Mouse (Mus musculus) stomach, embryonic 14.5 days (tissue): Measurements from ENCODE around the gene Stk32b. TPM values are rescaled to one million over a fixed set of nuclear protein-coding genes. Genes with fewer than 3 reads are reported as not detected.

Experiments
- polyA plus RNA-seq: library from polyadenylated mRNA; unstranded; fragments of >200 nt; fragmentation: Nextera tagmentation; extraction: Ambion mirVana; gene quantifications from 2 replicates; pipeline ENCODE4 v1.2.1, GENCODE M21; 2014

Gene Stk32b
- polyA plus RNA-seq, 1 experiment from 2014 or later: 1.3 TPM

Other genes starting within 250 kb of the Stk32b start
- not detected in 2 replicates for gene Cytl1, start 18.3 kb upstream of the Stk32b start, polyA plus RNA-seq
- 2.1 and 3.6 TPM in 2 replicates for gene Msx1, start 107.4 kb upstream of the Stk32b start, polyA plus RNA-seq